Mouse (Mus musculus): ENCODE data around the gene Pde4b.

GRCm38 (mm10) chr4:102307661-102308297, 220.4 kb downstream of the Pde4b start:
- TF ChIP-seq CTCF (IDR thresholded peaks at IDR 0.05; ENCODE audit: low read depth, low read length) (no peak), POLR2A (IDR thresholded peaks at IDR 0.05; ENCODE audit: extremely low read depth, insufficient read depth, low read length) (no peak)
